Mouse (Mus musculus) mouse embryonic stem cell (cell line): ENCODE measurements around the gene Olfr1329.
"Not testable (repeated sequence)": the region's sequence is repeated elsewhere in the genome, so short reads cannot be mapped to it uniquely, and the experiment has no call there.

Experiments
- in situ Hi-C, 2 experiments: fragments of 300-500 bp; cut with MboI; formaldehyde crosslinking; loops; 1 replicate in 1 of 2; 3 replicates in 1 of 2; pipeline ENCODE4 v1.14.3; 2019 to 2020; ENCODE audit warnings: low sequenced_read_pairs in 2 of 2, low pct_unique_long_range_greater_than_20kb in 1 of 2, mixed read lengths in 1 of 2; ENCODE audit not compliant: unreplicated experiment in 1 of 2

The Olfr1329 gene

DNA sequence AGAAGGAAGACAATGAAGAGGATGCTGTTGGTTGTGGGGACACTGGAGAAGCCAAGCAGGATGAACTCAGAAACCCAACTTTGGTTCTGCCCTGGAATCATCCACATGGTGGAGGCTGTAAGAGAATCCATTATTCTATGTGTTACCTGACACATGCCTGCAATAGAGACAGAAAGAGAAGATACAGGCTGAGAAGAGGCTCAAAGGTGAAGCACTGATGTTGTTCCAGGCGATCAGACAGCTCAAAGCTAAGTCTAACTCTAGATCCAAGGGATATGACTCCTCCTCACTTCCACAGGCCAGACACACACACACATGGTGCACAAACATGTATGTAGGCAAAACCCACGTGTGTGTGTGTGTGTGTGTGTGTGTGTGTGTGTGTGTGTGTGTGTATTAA lies at the start of gene Olfr1329:
Olfr1329 (minus strand) TSS at position 101 of the 400 bp plus-strand sequence.
- in situ Hi-C loops: not testable (repeated sequence)

DNA sequence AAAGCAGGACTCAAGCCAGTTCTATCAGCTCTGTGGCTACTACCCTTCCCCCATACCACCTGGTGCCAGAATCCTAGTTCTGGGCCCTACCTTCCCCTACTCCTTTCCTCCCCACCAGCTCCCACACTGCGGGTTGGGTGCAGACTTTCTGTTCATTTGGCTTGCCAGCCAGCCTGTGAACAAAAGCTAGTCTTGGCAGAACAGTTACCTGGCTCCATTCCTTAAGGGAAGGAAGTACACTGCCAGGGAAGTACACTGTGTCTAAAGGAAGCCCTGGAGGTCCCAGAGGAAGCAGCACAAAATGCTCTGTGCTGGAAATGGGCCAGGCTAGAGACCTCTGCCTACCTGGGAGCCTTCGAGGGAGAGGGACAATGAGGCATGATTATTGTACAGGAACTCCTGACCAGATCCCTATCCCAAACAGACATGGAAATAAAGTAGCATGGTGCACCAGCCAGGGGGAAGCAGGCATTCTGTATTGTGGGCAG lies 43.9 kb upstream of the Olfr1329 start, which contains the start of gene Lao1:
Lao1 (plus strand) TSS at position 438 of the 488 bp plus-strand sequence.
- in situ Hi-C loops: no loop called here

DNA sequence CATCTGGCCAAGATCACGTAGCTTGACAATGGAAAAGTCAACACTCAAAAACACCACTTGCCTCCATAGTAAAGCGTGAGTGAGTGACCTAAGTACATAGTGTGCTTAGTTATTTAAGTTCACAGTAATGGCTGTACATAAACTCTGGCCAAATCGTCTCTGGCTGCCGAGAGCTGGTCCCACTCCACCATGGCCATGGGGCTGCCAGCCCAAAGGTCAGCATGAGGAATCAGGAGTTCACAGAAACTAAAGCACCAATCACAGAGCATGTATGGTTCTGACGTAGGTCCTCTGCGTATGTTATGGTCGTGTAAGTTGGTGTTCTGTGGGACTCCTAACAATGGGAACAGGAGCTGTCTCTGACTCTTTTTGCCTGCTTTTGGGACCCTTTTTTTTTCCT lies 41.5 kb upstream of the Olfr1329 start:
- in situ Hi-C loops: no loop called here

DNA sequence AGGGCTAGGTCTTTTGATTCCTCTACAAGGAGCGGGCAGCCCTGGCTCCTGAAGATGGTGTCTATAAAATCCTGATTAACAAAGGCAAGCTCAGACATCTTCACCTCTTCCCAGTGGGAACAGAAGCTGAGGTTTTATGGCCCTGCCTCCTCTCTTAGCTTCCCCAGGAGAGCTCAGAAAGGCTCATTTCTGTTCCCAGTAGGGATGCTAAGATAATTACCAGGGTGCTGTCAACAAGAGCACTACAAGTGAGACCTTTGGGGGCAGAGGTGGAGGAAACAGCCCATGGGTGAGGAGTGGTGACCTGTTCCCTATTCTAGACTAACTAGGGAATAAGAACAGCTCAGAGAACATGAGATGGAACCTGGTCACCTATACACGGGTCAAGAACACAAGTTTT lies 21.2 kb upstream of the Olfr1329 start, which contains the start of gene Olfr1328:
Olfr1328 (minus strand) TSS at position 101 of the 400 bp plus-strand sequence.
- in situ Hi-C loops: no loop called here

- in situ Hi-C loops: not testable (repeated sequence)
These were observed 14.1 kb upstream of the Olfr1329 start for GRCm38 (mm10) chr4:118931326-118931725.

DNA sequence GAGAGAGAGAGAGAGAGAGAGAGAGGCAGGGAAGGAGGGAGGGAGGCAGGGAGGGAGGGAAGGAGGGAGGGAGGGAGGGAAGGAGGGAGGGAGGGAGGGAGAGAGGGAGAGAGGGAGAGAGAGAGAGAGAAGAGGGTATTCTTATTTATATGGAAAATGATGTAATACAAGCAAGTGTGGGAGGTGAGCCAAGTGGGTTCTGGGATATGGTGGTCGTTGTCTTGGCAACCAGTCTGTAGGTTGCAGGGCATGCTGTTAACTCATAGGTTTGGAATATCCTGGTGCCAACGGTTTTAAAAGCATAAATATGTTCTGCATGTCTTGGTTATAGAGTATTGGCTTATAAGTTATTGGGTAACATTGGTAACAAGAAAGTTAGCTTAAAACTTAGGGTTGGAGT lies 15.3 kb downstream of the Olfr1329 start:
- in situ Hi-C loops: no loop called here

GRCm38 (mm10) chr4:118888297-118888696 lies 29.0 kb downstream of the Olfr1329 start, which contains the start of gene Olfr1330:
TSS of gene Olfr1330 (plus strand) at chr4:118888597.
- in situ Hi-C loops: no loop called here

DNA sequence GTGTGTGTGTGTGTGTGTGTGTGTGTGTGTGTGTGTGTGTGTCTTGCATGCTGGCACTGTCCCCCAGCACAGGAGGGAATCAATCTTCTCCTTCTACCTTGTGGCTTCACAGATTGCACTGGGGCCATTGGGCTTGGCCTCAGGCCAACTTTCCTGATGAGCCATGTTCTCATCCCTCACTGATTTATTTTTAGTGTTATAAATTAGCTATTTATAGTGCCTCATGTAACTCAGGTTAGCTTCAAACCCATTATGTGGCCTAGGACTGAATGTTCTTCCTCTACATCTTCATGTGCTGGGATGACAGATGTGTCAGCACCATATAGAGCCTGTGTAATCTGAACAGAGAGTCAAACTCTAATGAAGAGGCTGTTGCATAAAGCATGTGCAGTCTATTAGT lies 49.7 kb downstream of the Olfr1329 start:
- in situ Hi-C loops: no loop called here
